Mouse (Mus musculus) olfactory bulb, adult 2 months (tissue): ENCODE results near the gene Ubxn11.

Source experiments
- CTCF ChIP-seq: fragments of 200-500 bp; IDR thresholded peaks from 2 replicates; pipeline ENCODE4 v1.5.1; 2012; ENCODE audit warnings: low read depth, mild to moderate bottlenecking, low read length, moderate library complexity; ENCODE audit not compliant: insufficient read depth
- POLR2A ChIP-seq: fragments of 200-500 bp; IDR thresholded peaks from 2 replicates; pipeline ENCODE4 v1.6.1; 2012; ENCODE audit warnings: mild to moderate bottlenecking, low read depth, low read length, moderate library complexity; ENCODE audit not compliant: insufficient read depth

DNA sequence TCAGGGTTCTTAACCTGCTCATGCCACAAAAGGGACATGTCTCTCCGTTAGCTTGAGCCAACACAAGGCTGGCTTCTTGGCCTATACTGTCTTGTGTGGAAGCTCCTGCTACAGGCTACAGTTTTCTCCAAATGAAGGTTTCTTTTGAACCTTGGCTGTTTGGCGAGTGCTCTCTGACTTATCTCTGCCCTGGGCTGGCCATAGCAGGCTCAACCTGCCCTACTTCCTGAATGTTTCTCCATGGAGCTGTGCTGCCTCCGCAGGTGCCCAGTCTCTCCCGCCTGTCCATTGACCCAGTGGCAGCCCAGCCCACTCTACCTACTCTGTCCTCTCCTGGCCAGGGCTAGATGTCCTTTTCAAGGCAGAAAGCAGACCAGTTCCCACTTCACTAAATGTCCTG, 18.5 kb downstream of the Ubxn11 start:
- TF ChIP-seq CTCF (no peak), POLR2A (no peak)
